Mouse (Mus musculus) stomach, postnatal 0 days (tissue): ENCODE data around the gene Cbr2.

Experiments used
- CTCF ChIP-seq: IDR thresholded peaks from 2 replicates; pipeline ENCODE4 v1.5.1; 2016; ENCODE audit warnings: antibody characterized with exemption, low read depth, mild to moderate bottlenecking, moderate library complexity
- EP300 ChIP-seq: optimal IDR thresholded peaks from 2 replicates; pipeline ENCODE3; 2016; ENCODE audit warnings: antibody characterized with exemption

- TF ChIP-seq CTCF (no peak), EP300 (no peak)
Measured at GRCm38 (mm10) chr11:120711980-120712604, 19.8 kb downstream of the Cbr2 start.
